Mouse (Mus musculus) C2C12 (cell line): ENCODE measurements around the gene Sst.

Experiments
- CTCF ChIP-seq: IDR thresholded peaks from one replicate; pipeline ENCODE4 v1.5.1; 2011; ENCODE audit not compliant: control insufficient read depth, insufficient read depth, insufficient read length
- MAX ChIP-seq: IDR thresholded peaks from one replicate; pipeline ENCODE4 v1.6.1; 2011; ENCODE audit warnings: mild to moderate bottlenecking, control low read depth
- MYOD1 ChIP-seq: IDR thresholded peaks from one replicate; pipeline ENCODE4 v1.6.1; 2011; ENCODE audit warnings: low read depth; ENCODE audit not compliant: control insufficient read depth, insufficient read length

- TF ChIP-seq CTCF = no peak
- no peak for TF ChIP-seq MYOD1
- TF ChIP-seq MAX = no peak
Measured at GRCm38 (mm10) chr16:23890151-23890550, 607 bp downstream of the Sst start.
